Mouse (Mus musculus): Measurements from ENCODE around the gene Smyd2.

Smyd2 gene

DNA sequence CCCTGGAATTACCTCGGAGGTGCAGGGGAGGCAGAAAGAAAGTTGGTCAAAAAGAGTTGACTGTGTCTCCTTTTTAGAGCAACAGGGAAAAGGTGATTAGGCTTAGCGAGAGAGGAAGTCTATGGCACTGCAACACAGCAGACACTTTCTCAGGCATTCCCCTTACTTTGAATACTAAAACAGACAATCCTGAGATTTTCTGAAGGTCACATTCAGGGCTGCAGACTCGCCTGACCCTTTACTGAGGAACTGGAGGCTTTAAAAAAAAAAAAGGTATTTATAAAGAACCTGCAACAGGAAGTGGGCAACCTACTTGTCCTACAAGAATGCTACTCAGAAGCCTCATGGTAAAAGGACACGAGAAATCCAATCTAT, 5.0 kb downstream of the Smyd2 start:
- DNase-seq (ENCODE audit: low read depth, low spot score), result no peak

DNA sequence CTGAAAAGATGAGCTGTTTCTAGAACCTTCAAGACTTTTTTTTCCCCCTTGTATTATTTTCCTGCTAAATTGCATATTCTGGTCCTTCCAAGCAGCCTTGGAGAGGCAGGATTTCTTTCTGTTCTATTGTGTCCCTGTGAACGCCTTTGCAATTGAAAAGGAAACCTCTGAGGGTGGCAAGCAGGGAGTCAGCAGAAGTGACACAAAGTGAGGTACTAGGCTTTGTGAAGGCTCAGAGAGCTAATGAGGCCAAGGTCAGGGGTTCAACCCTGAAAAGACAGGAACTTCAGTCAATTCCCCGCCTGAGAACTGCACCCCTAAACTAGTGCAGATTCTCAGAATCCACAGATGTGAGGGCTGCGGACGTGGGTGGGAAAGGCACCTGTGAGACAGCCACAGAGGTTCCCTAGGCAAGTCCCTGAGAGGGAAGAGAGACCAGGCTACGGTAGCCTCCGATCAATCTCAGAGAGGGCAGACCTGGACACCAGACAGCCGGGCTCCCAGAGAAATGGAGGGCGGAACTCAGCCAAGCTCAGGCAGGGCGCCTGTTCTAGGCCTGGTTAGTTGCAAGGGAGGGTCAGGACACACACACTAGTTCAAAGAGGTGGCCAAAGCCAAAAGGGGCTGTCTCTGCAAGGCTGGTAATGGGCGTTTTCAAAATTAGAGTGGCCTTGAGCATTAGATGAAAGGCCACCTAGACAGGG, 5.6 kb downstream of the Smyd2 start:
- no peak for DNase-seq (ENCODE audit: low read depth, low spot score)

DNA sequence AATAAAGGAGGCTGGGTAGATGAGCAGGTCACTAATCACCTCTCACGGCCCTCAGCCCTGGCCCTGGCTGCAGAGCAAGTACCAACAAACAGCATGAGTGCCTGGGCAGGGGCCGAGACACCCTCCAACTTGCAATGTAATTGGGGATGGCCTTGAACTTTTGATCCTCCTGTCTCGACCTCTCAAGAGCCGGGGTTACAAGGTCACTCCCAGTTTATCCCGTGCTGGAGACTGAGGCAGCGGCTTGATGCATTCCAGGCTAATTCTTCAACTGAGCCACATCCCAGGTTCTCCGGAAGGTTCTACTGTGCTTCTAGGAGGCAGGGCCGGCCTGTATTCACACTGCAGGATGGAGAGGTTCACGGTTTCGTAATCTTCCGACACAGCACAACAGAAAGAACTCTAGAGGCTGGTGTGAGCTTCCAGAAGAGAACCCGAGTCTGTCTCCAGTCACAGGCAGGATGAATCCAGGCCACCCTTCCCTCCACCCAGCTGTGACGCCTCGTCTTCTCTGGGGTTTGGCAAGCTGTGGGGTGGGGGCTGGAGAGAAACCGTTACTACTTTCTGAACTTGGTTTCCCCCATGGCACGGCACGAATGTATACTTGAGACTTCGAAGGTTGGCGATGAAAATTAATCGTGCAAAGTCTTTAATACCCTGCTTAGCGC, 8.9 kb downstream of the Smyd2 start:
- DNase-seq (ENCODE audit: low read depth, low spot score), result no peak

DNA sequence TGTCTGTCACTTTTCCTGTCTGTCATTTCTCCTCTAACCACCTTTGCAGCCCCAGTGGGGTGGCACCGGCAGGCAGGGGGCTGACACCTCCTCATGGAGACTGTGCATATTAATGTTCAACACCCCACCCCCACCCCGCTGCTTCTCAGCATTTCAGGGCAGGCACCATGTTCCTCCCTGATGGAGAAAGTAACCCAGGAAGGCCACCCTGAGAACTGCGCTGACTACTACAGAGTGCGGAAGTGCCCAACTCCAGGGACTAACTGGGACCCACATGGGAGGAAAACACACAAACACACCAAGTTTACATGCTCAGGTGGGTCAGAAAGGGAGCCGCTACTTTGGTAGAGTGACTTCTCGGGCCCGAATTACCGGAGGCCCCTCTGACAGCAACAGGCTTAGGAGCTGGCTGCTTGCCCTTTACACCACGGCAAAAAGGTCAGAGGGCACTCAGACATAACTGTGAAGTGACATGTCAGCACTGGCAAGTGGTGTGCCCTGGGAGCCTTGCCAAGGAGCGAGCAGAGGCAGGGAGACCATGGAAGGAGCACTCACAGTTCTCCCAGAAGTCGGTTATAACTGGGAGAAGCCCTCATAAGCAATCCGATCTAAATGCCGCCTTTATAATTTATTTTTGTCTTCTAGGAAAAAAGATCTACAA, 11.3 kb downstream of the Smyd2 start:
- no peak for DNase-seq (ENCODE audit: low read depth, low spot score)

DNA sequence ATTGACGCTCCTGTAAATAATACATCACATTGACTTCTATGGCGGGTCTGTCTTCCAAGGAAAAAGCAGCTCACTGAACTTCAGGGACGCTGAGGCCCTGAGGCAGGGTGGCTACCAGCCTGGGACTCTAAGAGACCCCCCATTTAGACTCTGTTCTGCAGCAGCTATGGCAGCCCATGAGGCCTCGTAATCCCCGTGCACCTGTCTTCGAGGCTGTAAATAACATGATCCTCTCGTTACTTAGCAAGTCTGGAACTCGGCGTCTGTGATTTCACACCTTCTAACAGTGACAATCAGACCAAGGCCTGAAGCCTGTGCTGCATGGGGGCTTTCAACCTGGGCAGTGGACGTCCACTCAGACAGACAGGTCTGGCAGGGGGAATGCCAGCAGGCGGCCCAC, 19.0 kb downstream of the Smyd2 start:
- DNase-seq (ENCODE audit: low read depth, low spot score), result no peak

DNA sequence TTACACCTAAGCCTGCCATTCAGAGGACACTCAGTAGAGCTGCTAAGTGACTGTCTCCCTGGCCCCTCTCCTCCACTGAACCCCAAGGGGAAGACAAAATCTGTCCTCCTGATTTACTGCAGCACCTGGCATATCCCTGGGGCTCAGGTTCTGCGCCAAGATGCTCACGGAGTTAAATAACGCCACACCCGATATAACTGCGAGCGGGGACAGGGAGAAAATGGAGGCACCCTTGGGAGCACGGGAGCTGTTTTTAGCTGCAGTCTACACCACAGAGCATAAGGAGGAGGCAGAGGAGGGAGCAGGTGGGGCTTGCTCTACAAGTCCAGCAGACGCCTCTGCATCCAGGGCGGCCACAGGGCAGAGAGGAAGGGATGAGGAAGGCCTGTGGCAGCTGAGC, 19.8 kb downstream of the Smyd2 start:
- no peak for DNase-seq (ENCODE audit: low read depth, low spot score)

DNA sequence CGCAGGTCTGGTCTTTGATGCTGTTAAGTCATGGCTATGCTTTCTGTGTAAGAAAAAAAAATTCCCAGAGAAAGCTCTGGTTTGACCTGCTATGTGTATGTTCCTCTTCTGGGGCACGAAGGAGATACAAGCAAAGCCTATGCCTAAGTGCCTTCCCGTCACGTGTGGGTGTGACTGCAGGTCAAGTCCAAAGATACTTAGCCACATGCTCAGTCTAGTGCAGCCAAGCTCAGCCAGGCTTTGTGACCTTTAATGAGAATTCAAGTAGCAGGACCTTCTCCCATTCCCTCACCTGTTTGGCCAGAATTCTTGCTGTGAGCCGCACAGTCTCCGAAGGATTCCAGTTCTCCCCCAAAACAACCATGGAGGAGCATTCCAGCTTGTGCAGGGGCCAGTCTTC, 22.6 kb downstream of the Smyd2 start:
- DNase-seq (ENCODE audit: low read depth, low spot score), result no peak

DNA sequence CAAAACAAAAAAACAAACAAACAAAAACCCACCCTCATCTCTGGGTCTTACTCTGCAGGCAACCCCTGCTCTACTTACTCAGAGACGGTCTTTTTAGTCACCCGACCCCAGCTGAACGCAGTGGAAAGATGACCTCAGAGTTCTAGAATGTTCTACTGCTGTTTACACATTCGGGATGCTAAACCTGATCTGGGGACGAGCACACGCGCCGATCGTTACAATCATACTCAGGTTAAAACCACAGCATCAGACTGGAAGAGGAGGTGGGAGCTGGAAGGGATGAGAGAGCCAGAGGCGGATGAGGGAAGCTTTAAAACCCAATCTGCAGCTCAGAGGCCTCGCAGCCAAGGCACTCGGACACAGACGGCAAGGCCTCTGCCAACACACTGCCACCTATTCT, 23.5 kb downstream of the Smyd2 start:
- DNase-seq (ENCODE audit: low read depth, low spot score), result no peak

DNA sequence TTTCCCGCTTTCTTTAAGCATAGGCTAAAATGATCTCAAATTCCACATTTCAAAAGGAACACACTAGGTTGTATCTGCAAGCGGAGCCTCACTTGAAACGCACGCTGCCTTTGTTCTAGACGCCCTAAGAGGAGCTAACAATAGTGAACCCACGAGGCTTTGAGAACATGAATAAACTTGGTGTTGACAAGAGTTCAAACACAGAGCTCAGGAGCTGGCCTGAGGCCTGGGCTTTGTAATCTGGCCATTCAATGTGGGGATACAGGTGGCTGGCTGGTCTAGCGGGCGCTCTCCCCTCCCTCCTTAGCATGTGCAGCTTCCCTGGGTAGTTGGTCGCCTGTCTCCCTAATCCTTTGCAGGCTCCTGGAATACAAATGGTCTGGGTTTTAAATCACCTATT, 24.3 kb downstream of the Smyd2 start:
- DNase-seq (ENCODE audit: low read depth, low spot score), result no peak

DNA sequence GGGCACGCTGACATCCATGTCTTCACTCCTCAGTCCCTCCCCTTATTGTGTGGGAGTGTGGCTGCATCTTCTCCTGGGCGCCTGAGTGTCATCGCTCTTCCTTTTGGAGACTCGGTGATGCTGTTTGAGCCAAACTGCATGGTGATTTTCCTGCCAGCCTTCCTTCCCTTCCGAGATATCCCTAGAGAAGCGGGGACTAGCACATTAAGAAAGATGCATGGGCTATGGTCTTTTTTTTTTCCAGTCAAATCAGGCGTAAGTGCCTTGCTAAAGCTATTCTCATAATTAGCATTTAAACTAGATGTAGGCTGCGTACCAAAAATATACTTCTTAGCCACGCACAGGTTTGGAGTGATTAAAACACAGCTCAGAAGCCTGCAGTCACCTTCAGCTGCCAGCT, 28.0 kb downstream of the Smyd2 start:
- no peak for DNase-seq (ENCODE audit: low read depth, low spot score)

DNA sequence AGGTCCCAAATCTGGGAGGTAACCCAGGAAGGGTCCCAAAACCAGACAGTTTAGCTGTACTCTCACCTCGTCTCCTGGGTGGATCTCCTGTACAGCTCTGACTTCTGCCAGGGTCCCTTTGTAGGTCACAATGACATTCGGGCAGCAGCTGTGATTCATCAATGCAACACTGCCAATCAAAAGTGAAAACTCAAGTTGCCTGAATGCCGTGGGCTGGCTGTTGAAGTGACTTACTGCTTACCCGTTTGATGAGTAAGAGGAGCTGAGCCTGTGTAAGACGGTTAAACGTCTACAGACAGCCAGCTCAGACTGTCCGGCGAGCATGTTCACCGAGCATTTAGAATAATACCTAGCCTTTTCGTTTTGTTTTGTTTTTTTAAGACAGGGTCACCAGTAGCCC, 33.4 kb downstream of the Smyd2 start:
- DNase-seq (ENCODE audit: low read depth, low spot score), result no peak

DNA sequence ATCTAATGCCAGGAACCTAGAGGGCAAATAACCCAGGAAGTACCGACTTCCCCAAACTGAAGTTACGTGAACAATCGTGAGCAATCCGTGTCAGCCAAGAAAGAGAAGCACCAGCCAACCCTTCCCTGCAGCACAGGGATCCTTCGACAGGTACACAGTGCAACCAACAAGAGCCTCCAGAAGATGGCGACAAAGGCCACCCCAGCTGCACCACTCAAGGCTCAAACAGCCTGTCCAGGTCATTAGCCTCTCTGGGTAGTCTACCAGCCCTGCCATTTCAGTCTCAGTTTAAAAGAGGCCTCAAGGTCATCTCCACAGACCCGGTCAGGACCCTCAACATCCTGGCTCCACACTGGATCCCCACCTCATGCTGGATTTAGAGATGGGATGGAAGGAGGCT, 34.6 kb downstream of the Smyd2 start:
- DNase-seq (ENCODE audit: low read depth, low spot score), result peak; percentile 40

DNA sequence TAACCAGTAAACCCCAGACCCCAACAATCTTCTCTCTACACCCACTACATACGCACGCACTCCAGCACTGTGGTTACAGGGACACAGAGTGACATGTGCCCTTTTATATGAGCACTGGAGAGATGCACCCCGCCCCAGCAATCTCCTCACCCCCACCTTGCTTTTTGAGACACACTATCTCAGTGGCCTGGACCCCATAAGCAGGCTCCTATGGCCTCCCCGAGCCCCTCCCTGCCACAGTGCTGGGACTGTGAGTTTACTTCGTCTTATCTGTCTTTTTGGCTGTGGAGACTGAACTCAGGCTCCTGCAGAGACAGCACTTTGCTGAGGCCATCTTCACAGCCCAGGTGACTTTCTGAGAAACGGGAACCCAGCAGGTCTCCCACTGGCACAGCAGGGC, 36.2 kb downstream of the Smyd2 start:
- DNase-seq (ENCODE audit: low read depth, low spot score), result no peak

DNA sequence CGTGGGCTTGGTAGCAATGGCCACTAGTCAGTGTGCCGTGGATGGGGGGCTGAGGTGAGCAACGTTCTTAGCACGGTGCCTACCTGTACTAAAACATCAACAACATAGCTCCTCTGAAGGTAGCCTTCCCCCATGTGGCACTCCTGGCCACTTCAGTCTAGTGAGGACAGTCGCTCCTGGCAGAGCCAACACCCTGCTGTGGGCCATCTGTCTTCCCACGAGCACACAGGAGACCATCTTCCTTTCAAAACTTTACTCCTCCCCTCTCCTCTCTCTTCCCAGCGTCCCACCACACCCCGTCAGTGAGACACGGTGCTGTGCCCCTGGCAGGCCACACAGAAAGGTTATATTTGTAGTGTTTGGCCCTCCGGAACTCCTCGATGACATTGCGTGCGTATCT, 37.2 kb downstream of the Smyd2 start:
- no peak for DNase-seq (ENCODE audit: low read depth, low spot score)

DNA sequence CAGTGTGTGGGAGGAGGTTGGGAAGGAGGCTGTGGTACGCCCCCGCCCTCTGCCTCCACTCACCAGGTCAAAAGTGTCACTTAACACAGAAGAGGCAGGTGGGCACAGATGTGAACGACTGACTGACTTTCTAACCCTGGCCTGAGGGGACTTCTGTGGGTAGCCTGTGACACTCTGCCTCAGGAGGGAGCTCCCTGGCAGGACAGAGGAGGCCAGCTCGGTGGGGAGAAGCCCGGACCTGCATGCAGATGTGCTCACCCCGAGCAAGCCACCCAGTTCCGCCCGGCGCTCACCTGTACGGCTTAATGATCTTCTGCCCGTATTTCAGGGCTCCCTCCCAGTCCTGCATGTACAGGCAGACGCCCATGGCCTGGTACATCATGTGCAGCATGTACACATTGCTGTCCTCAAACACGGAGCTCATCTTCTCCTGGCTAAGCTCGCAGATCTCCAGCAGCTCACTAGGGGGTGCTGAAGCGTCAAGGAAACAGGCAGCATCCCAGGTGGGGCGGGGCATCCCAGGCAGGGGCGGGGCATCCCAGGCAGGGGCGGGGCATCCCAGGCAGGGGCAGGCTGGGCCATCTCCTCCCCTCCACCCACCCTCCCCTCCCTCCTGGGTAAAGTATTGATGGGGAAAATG, 38.5 kb downstream of the Smyd2 start:
- DNase-seq (ENCODE audit: low read depth, low spot score), result peak; percentile 26

DNA sequence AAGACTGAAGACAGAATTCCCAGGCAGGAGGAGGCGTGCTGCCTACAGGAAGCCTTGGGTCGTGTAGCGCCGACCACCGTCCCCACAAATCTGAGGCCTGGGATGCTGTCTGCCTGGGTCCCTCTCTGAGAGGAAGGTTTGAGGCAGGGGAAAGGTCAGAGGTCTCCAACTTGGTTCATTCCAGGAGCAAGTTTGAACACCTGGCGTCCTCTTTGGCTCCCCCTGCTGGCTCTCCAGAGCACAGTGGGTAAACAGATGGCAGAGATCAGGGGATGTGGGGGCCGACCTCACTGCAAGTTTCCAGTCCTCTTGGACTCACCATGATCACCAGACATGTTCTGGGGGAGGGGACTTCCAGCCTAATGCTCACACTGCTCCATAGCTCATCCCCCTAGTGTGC, 39.3 kb downstream of the Smyd2 start:
- DNase-seq (ENCODE audit: low read depth, low spot score), result peak; percentile 36

DNA sequence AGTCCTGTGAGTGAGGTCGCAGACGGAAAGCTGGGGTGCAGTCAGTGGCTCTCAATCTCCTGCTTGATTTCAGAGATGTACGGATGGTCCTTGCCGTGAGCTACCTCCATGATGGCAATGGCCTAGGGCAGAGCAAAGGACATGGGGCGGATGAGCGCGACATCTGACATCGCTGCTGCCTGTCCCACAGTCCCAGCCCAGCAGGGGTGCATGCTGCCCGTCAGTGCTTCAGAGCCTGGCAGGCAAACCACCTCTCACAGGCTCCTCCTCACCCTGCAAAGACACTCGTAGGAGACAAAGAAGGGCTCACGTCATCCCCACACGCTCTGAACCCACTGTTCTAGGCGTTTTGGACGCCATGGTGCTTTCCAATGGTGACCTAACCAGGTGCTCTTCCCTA, 41.4 kb downstream of the Smyd2 start:
- DNase-seq (ENCODE audit: low read depth, low spot score), result no peak

DNA sequence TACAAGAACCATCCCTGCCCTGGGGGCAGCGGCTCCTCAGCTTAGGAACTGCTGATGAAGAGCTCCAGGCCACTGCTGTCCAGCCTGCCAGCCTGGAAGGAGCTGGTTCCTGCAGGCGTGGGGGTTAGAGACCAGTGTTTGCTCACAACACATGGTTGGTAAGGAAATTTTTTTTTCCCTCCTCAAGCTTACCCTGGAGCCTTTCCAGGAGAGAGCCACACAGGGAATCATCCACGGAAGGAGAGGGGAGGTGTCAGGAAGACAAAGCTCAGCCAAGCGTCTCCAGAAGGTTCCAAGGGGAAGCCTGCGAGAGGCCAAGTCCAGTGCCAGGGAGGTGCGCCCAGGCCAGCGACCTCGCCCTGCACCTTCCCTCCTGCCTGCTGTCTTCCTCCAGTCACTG, 42.2 kb downstream of the Smyd2 start:
- DNase-seq (ENCODE audit: low read depth, low spot score), result no peak

DNA sequence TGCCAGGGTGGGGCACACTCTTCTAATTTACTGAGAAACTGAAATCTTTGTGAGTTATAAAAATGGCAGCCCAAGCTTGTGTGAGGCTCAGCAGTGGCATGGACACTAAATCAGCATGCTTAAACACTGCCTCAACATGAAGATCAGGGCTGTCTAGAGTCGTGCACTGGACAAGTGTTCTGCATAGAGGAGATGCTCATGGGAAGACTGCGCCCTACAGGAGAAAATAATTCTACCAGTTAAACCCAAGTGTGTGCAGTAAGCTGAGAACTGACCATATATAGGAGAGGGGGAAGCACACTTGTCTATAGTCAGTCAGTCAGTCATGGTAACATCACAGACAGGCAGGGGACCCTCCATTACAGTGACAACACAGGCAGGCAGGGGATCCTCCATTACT, 43.0 kb downstream of the Smyd2 start:
- DNase-seq (ENCODE audit: low read depth, low spot score), result no peak

DNA sequence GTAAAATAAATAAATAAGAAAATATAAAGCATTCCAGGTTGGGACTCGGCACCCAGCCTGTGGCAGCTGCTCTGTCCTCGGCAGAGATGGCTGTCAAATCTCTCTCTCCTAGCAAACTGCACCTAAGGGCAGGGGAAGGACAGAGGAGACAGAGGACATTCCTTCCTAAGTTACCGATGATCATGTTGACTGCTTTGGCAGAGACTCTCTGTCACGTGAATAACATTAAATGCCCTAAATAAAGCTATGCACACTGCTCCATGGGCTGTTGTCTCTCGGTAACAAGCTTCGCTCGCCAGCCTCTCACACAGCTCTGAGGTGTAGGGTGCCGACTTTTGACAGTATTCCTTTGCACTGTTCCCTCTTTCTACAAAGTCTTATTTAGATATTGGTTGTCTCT, 46.0 kb downstream of the Smyd2 start:
- DNase-seq (ENCODE audit: low read depth, low spot score), result no peak

DNA sequence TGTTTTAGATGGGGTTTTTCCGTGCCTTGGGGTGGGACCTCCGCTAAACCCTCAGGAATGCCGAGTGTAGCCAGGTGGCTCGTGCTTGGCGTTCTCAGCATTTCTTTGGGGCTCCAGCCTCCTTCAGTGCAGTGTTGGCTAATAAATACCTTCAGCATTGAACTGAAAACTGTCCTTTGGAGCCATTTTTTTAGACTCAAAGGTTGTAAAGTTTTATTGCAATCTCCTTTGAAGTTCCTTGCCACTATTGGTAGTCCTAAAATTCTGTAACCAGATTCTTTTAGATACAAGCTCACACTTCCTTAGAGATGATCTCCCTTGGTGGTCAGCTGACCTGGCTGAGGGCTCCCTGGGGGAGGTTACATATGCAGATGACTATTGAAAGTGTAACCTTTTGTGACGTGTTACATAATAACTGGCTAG, 46.7 kb downstream of the Smyd2 start:
- no peak for DNase-seq (ENCODE audit: low read depth, low spot score)

DNA sequence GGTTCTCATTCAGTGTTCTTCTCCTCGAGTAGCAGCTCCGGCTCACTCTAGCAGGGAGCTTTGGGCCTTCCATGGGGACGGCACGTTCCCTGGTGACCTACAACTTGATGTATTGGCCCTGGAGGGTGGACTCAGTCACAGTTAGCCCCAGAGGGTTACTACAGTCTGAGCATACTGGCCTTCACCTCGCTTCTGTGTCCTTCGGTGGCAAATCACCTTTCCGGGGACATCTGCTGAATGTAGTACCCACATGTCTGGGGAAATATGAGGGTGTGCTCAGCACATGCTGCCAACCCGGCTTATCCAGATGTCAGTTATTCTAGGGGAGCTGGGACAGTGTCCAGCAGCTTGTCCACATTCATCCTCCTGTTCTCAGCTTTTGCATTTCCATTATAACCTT, 48.6 kb downstream of the Smyd2 start:
- no peak for DNase-seq (ENCODE audit: low read depth, low spot score)

DNA sequence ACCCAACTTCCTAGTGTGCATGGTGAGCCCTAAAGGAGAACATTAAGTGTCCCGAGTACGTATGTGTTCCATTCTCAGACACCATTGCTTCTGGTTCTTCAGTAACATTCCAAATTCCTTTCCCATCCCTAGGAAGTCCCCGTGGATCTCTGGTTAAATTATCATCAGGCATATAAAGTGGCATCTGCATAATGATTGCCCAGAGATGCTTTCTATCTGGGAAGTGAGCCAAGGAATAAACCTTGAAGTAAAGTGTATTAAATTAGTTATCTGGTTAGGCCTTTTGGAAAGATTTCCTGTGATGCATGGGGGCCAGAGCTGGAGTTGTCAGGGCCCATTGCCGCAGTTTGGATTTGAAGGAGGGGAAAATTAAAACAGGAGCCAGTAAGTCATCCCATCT, 50.1 kb downstream of the Smyd2 start:
- no peak for DNase-seq (ENCODE audit: low read depth, low spot score)
